Comparison of ENCODE assay signal across 21 mouse cellular contexts in genomic region chr1:75254625-75255013, GRCm38 (mm10). TPM values are rescaled to one million over a fixed set of nuclear protein-coding genes. Genes with fewer than 3 reads are reported as not detected.
DNase-seq lines count a peak whose midpoint lies in the region; ATAC-seq and TF ChIP-seq lines count a peak whose summit lies in the region.
"Had no signal": no experiment of that assay in that cellular context is flagged by ENCODE, and none has a peak within 500 bp of the region (broad histone marks: within the 10 kb centered on the region; RNA-seq: fewer than 3 reads in every experiment).

No protein-coding gene starts in this region.

- DNase-seq in cerebellum, adult 9-10 months = peak; percentile 61
- no peak for DNase-seq in cerebellum, adult 11-12 months
- no peak for DNase-seq in frontal cortex, postnatal 36 days (ENCODE audit: low spot score in 2 of 2)
- DNase-seq in layer of hippocampus, adult 2 months (ENCODE audit: low spot score in 2 of 2) = no peak
- DNase-seq in layer of hippocampus, adult 9-10 months (ENCODE audit: low spot score) = no peak
- peak; percentile 69 for DNase-seq in brain, adult 2 months (ENCODE audit: low read depth, low spot score)
- DNase-seq in retina, postnatal 1 day = no peak

- ATAC-seq in frontal cortex, adult (ENCODE audit: low TSS enrichment) = peak; percentile 15; the same call in 1 of the 2 replicates
- ATAC-seq: intestine, embryonic 15.5 days; liver, postnatal 0 days; lung, postnatal 0 days had no signal

- H3K4me3 ChIP-seq in layer of hippocampus, adult 2 months = no peak overlapping the region
- H3K4me3 ChIP-seq: embryonic facial prominence, embryonic 10.5 days; heart, embryonic 10.5 days; intestine, embryonic 15.5 days; myocyte; stomach, embryonic 15.5 days had no signal

- TF ChIP-seq CTCF in layer of hippocampus, adult 2 months (conservative IDR thresholded peaks at IDR 0.05) = no peak; the same call in none of the 2 replicates

- H3K27ac ChIP-seq in layer of hippocampus, adult 2 months = peak overlapping the region; percentile 61; the same call in 1 of the 2 replicates
- H3K27ac ChIP-seq: embryonic facial prominence, embryonic 10.5 days; heart, embryonic 10.5 days; hindbrain, embryonic 14.5 days; intestine, embryonic 15.5 days; macrophage; stomach, embryonic 15.5 days had no signal

RNA-seq across cellular contexts. Expression of gene Ptprn, which starts 9.7 kb away (rescaled TPM):
- total RNA-seq in layer of hippocampus, adult 2 months (2021) = 100 to 1,000 TPM; 395 to 416 TPM

RNA-seq across cellular contexts. Expression of gene Dnajb2, which starts 18.4 kb away (rescaled TPM):
- total RNA-seq in layer of hippocampus, adult 2 months (2021) = 10 to 100 TPM; 69.6 to 82.8 TPM

RNA-seq across cellular contexts. Expression of gene A630095N17Rik, which starts 22.7 kb away (rescaled TPM):
- total RNA-seq in layer of hippocampus, adult 2 months (2021) = not detected
- total RNA-seq: adrenal gland, postnatal 10 days; gastrocnemius, adult 8-10 months; layer of hippocampus, postnatal 25 days; left cerebral cortex, postnatal 10 days had no signal

RNA-seq across cellular contexts. Expression of gene Resp18, which starts 23.6 kb away (rescaled TPM):
- 100 to 1,000 TPM in 1 of 2 experiments, 10 to 100 TPM in 1; 82.5 to 106 TPM for total RNA-seq in layer of hippocampus, adult 2 months (2021)
- total RNA-seq: gastrocnemius, adult 8-10 months had no signal

RNA-seq across cellular contexts. Expression of gene Tuba4a, which starts 35.0 kb away (rescaled TPM):
- 100 to 1,000 TPM; 533 to 543 TPM for total RNA-seq in layer of hippocampus, adult 2 months (2021)

Comparison
In these comparisons a context has a peak if more than half of its experiments do, and no peak if none do; other contexts are left out.
1. DNase-seq: peak in cerebellum, adult 9-10 months (single experiment) and brain, adult 2 months (single experiment); none in cerebellum, adult 11-12 months (single experiment), frontal cortex, postnatal 36 days (0 of 2), layer of hippocampus, adult 2 months (0 of 2), layer of hippocampus, adult 9-10 months (single experiment) and retina, postnatal 1 day (single experiment).